Mouse (Mus musculus): ENCODE measurements at regions not wholly inside any gene's neighbourhood (a gene's known extent, or its start where the extent isn't known, plus 50 kb on each side); places are given as distances from the start of the nearest gene placed in this dataset.

GRCm38 (mm10) chr1:83631394-83631793, 223.4 kb upstream of the Sphkap start:
- TF ChIP-seq CTCF (IDR thresholded peaks at IDR 0.05; ENCODE audit: low read depth) (no peak), EP300 (IDR thresholded peaks at IDR 0.05; ENCODE audit: low read depth) (no peak)

Data from liver, postnatal 0 days (tissue).